Mouse (Mus musculus) heart, postnatal 10 days (tissue): Measurements from ENCODE around the gene Hist1h2bq. TPM values are rescaled to one million over a fixed set of nuclear protein-coding genes. Genes with fewer than 3 reads are reported as not detected.
"Not testable (repeated sequence)": the region's sequence is repeated elsewhere in the genome, so short reads cannot be mapped to it uniquely, and the experiment has no call there.

Experiments
- DNase-seq, 2 experiments: peaks; one replicate each; pipeline ENCODE4 v3.0.0; 2021
- intact Hi-C: fragments of 180-260 bp; cut with DNase I; formaldehyde crosslinking; loops from one replicate; pipeline ENCODE4 v1.15.1; 2025
- total RNA-seq, 2 experiments: library from RNA; stranded (reverse); gene quantifications; 2 replicates each; pipeline ENCODE4 v1.2.3; 2021

Gene Hist1h2bq
- total RNA-seq = 100 to 1,000 TPM; 177 to 197 TPM

DNA sequence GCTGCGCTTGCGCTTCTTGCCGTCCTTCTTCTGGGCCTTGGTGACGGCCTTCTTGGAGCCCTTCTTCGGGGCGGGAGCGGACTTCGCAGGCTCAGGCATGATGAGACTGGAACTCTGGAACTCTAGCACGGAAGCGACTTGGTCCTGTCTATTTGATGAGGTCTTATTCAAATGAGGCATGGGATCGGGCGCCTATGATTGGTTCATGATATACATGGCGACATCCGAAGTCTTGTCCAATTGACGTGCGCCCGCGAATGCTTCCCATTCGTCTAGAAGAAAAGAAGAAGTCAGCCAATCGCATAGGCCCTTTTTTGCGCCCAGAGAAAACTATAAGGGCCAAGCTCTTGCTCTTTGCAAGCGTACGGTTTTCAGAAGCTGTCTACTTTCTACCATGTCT is at the start of gene Hist1h2bq, which contains the start of gene Hist1h2ao:
Hist1h2bq (minus strand) TSS at position 125 of the 400 bp plus-strand sequence.
Hist1h2ao (plus strand) TSS at position 393 of the 400 bp plus-strand sequence.
- intact Hi-C loops, DNase-seq: not testable (repeated sequence)

- DNase-seq = peak; percentile 14 to 37
- intact Hi-C loops = loop anchor here (10.0 kb wide), 2 partner anchors 89 to 169 kb away; partner anchors contain the start of gene Zfp184
Observed at GRCm38 (mm10) chr13:21855698-21856162, 45.7 kb upstream of the Hist1h2bq start.

DNA sequence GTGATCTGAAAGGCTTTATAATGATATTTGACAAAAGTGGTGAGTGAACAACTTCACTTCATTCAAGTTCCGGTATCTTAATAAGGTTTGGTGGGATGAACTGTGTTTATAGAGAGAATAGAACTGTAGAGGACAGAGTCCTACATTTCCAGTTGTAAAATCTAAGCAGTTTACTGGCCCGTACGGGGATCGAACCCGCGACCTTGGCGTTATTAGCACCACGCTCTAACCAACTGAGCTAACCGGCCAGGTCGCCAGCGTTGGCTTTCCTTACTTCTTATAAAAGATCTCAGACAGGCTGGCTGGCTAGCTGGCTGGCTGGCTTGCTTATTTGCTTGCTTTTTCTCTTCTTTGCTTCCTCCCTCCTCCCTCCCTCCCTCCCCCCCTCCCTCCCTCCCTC is 45.1 kb upstream of the Hist1h2bq start:
- intact Hi-C loops = loop anchor here (10.0 kb wide), 2 partner anchors 90 to 170 kb away; partner anchors contain the start of gene Zfp184
- peak; percentile 31 to 51 for DNase-seq

- intact Hi-C loops = loop anchor here (10.0 kb wide), 2 partner anchors 92 to 172 kb away; partner anchors contain the start of gene Zfp184
- peak; percentile 88 to 89 for DNase-seq
Observed at GRCm38 (mm10) chr13:21852215-21852945, 42.4 kb upstream of the Hist1h2bq start.

DNA sequence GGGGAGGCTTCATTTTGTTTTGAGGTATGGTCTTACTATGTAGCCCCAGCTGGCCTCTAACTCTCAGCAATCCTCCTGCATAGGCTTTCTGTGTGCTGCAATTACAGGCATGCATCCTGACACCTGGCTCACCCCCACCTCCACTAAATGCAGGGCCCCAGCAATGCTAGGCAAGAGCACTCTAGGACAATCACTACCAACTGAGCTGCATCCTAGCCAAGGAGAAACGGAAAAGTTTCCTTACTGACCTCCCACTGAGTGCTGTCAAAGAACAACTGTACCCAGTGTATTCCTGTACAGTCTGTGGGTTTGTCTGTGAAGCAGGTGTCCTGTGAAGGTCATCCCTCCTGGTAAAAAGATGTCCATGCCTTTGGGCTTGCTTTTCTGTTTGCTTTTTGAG is 40.7 kb upstream of the Hist1h2bq start:
- intact Hi-C loops = loop anchor here (10.0 kb wide), 2 partner anchors 94 to 174 kb away; partner anchors contain the start of gene Zfp184
- not testable (repeated sequence) for DNase-seq

DNA sequence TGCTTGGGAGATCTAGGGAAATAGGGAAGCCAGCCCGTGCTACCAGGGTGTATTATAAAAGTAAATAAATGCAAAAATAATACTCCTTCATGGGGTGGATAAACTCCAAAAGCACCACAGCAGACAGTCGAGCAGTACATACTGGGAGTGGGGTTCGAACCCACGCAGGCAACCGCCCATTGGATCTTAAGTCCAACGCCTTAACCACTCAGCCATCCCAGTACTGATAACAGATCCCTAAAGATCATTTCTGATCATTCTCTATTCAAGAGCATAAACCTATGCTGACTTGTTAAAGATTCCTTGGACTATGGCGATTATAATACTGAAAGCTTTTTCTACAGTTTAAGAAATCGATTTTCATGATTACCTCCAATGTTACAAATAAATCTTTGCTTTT is 37.9 kb upstream of the Hist1h2bq start:
- DNase-seq = no peak
- intact Hi-C loops = no loop called here

DNA sequence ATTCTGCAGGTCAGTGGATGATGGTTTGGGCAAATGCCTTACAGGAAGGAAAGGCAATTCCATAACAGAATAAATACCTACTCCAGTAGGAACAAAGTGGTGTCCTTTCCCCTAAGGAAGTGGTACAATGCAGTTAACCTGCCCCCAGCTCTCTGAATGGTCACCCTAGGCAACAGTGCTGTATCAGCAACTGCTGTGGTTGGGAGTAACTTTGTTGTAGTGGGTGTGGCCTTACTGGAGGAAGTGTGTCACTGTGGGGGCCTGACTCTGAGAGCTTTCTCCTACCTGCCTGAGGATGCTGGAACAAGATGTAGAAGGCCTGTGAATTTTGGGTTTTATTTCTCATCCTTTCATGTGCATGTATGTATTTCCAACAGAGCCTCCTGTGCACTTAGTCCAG is 36.4 kb upstream of the Hist1h2bq start:
- DNase-seq, intact Hi-C loops: not testable (repeated sequence)

DNA sequence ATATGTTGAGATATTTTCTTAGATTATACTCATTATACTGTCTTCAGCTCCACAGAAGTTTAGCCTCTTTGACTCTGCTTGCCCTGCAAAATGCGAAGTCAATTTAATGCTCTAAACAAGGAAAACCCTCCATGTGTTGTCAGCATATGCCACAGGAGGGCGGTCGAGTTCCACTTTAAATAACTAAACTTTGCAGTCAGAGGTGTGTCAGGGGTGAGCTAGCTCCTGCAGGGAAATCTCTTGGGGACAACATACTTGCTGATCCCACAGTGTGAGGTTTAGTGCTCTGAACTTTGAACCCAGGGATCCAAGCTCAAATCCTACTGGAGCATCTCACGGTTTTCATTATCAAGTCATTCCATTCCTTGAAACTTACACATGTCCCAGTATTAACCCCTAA is 30.5 kb upstream of the Hist1h2bq start:
- intact Hi-C loops, DNase-seq: not testable (repeated sequence)

GRCm38 (mm10) chr13:21833461-21833860 is 23.5 kb upstream of the Hist1h2bq start, which contains the start of the genes Hist1h2ap and Hist1h2br:
Hist1h2ap (minus strand) TSS chr13:21833507.
Hist1h2br (plus strand) TSS chr13:21833743.
- DNase-seq, intact Hi-C loops: not testable (repeated sequence)

DNA sequence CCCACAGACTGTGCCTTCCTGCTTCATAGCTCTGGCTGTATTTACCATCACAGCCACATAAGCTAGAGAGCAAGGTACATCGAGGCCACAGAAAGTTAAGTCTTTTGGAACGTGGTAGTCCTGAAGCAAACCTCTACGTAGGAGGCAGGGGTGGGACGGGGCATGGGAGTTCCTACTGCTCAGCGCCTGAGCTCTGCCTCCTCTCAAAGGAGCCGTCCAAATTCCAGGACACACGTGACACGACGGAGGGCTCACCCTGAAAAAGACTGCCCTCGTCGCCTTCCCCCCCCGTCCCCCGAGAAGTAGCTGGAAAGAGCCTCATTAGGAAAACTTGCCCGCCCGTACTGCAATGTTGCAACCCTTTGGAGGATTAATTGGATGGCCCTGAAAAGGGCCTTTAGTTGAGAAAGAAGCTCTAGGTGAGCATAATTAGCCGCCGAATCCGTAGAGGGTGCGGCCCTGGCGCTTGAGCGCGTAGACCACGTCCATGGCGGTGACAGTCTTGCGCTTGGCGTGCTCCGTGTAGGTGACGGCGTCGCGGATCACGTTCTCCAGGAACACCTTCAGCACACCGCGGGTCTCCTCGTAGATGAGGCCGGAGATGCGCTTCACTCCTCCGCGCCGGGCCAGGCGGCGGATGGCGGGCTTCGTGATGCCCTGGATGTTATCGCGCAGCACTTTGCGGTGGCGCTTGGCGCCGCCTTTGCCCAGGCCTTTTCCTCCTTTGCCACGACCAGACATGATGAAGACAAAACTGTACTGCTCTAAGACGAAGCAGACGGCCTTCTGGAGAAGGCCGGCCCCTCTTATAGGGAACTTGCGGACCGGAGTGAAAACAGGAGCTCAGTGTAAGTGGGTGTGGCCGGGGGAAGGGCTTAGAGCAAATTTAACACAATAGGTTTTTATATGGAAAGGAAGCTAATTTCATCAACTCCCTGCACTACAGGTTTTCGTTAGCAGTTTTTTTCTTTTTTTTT is 21.7 kb upstream of the Hist1h2bq start, which contains the start of gene Hist1h4n:
Hist1h4n (minus strand) TSS at position 779 of the 977 bp plus-strand sequence.
- DNase-seq = peak; percentile 25 to 30
- intact Hi-C loops = not testable (repeated sequence)

DNA sequence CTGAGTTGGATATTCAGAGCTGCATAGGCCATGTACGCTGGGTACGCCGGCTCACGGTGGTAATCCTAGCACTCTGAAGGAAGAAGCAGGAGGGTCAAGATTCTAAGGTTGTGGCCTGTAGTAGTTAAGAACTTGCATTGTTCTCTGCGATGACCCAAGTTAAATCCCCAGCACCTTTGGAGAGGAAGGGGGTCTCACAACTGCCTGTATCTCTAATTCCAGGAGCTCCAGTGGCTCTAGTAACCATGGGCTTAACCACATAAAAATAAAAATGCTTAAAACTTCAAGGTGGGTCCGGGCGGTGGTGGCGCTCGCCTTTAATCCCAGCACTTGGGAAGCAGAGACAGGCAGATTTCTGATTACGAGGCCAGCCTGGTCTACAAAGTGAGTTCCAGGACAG is 20.3 kb upstream of the Hist1h2bq start:
- DNase-seq = no peak
- intact Hi-C loops = no loop called here

DNA sequence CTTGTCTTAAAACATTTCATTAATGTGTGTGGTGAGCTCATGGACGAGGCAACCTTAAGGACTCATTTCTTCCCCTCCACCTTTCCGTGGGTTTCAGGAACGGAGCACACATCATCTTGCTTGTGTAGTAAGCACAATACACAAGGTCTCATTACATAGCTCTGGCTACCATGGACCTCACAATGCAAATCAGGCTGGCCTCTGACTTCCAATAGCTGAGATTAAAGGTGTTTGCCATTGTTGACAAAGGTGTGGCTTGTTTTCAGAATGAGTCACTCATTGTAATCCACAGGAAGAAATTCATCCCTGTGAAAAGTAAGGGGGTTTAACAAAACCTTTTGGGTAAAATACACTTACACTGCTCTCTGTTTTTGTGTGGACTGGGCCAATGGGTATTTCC is 18.5 kb upstream of the Hist1h2bq start:
- no peak for DNase-seq
- intact Hi-C loops = loop anchor here (10.0 kb wide), 2 partner anchors 206 to 1916 kb away; partner anchors contain the start of genes Hist1h2ah, Hist1h2bb, Hist1h2bk and Hist1h3c

DNA sequence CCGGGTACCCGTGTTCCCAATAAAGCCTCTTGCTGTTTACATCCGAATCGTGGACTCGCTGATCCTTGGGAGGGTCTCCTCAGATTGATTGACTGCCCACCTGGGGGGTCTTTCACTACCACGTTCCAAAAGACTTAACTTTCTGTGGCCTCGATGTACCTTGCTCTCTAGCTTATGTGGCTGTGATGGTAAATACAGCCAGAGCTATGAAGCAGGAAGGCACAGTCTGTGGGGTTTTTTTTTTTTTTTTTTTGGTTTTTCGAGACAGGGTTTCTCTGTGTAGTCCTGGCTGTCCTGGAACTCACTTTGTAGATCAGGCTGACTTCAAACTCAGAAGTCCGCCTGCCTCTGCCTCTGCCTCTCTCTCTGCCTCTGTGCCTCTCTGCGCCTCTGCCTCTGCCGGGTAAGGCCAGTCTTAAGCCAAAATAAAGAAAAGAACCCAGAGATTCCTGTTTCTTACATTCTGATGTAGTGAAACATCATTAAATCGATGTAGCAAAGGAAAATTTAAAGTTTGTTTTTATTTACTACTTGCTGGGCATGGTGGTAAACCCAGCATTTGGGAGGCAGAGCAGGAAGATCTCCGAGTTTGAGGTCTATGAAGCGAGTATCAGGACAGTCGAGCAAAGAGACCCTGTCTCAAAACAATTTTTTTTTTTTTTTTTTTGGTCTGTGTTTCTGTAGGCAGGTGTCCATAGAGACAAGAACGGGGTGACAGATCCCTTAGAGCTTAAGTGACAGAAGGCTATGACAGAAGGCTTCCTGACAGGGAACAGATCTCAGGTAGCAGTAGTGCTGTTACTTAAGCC is 10.3 kb upstream of the Hist1h2bq start:
- intact Hi-C loops = loop anchor here (10.0 kb wide), 2 partner anchors 215 to 1925 kb away; partner anchors contain the start of genes Hist1h2ah, Hist1h2bb, Hist1h2bk and Hist1h3c
- DNase-seq = not testable (repeated sequence)

DNA sequence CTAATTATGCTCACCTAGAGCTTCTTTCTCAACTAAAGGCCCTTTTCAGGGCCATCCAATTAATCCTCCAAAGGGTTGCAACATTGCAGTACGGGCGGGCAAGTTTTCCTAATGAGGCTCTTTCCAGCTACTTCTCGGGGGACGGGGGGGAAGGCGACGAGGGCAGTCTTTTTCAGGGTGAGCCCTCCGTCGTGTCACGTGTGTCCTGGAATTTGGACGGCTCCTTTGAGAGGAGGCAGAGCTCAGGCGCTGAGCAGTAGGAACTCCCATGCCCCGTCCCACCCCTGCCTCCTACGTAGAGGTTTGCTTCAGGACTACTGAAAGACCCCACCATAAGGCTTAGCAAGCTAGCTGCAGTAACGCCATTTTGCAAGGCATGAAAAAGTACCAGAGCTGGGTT is 2.1 kb upstream of the Hist1h2bq start:
- intact Hi-C loops, DNase-seq: not testable (repeated sequence)

DNA sequence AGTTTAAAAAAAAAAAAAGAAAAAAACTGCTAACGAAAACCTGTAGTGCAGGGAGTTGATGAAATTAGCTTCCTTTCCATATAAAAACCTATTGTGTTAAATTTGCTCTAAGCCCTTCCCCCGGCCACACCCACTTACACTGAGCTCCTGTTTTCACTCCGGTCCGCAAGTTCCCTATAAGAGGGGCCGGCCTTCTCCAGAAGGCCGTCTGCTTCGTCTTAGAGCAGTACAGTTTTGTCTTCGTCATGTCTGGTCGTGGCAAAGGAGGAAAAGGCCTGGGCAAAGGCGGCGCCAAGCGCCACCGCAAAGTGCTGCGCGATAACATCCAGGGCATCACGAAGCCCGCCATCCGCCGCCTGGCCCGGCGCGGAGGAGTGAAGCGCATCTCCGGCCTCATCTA is 1.5 kb upstream of the Hist1h2bq start, which contains the start of gene Hist1h4m:
Hist1h4m (plus strand) TSS at position 208 of the 400 bp plus-strand sequence.
- peak; percentile 39 to 52 for DNase-seq
- intact Hi-C loops = not testable (repeated sequence)

DNA sequence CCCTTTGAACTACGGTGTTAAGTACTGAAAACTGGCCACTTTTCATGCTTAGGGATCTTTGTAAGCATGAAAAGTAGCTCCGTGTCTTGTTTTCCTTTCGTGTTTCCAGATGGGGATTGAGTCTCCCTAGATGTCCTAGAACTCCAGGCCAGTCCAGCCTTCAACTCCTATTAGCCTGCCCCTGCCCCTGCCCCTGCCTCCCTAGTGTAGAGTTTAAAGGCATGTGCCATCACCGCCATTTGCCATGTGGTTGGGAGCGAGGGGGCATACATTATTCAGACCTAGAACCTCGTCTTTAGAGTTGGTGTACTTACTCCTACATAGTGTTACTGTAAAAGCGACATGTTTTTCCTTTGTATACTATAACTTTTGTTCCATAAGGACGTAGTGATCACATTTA is 1.1 kb upstream of the Hist1h2bq start:
- DNase-seq, intact Hi-C loops: not testable (repeated sequence)

- DNase-seq, intact Hi-C loops: not testable (repeated sequence)
Observed at GRCm38 (mm10) chr13:21803058-21803457, 6.9 kb downstream of the Hist1h2bq start.

DNA sequence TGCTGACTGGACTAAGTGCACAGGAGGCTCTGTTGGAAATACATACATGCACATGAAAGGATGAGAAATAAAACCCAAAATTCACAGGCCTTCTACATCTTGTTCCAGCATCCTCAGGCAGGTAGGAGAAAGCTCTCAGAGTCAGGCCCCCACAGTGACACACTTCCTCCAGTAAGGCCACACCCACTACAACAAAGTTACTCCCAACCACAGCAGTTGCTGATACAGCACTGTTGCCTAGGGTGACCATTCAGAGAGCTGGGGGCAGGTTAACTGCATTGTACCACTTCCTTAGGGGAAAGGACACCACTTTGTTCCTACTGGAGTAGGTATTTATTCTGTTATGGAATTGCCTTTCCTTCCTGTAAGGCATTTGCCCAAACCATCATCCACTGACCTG is 12.8 kb downstream of the Hist1h2bq start:
- DNase-seq, intact Hi-C loops: not testable (repeated sequence)

DNA sequence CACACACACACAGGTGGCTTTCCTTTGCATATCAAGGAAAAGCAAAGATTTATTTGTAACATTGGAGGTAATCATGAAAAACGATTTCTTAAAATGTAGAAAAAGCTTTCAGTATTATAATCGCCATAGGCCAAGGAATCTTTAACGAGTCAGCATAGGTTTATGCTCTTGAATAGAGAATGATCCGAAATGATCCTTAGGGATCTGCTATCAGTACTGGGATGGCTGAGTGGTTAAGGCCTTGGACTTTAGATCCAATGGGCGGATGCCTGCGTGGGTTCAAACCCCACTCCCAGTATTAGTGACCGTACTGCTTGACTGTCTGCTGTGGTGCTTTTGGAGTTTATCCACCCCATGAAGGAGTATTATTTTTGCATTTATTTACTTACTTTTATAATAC is 14.4 kb downstream of the Hist1h2bq start:
- no peak for DNase-seq
- intact Hi-C loops = no loop called here
